Mouse (Mus musculus): ENCODE data around the gene Boc.

GRCm38 (mm10) chr16:44604021-44604616, 45.4 kb upstream of the Boc start:
- TF ChIP-seq CTCF (IDR thresholded peaks at IDR 0.05; ENCODE audit: extremely low read depth, insufficient read depth, low read length) (no peak), POLR2A (IDR thresholded peaks at IDR 0.05; ENCODE audit: extremely low read depth, insufficient read depth, low read length) (no peak)
